Mouse (Mus musculus): ENCODE results near the gene Prune1.

DNA sequence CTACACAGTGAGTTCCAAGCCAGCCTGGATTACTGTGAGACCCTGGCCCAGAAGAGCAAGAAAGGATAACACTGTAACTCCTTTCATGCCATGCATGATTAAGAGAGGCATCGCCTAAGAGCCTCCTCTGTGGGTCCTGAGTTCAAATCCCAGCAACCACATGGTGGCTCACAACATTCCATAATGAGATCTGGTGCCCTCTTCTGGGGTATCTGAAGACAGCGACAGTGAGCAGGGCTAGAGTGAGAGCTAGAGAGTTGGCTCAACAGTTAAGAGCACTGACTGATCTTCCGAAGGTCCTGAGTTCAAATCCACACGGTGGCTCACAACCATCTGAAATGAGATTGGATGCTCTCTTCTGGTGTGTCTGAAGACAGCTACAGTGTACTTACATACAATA lies 7.4 kb downstream of the Prune1 start:
- TF ChIP-seq TCF12 (IDR thresholded peaks at IDR 0.05; ENCODE audit: low read depth, low read length), result no peak
- no peak; a peak in 1 of 4 replicates for TF ChIP-seq CTCF (conservative IDR thresholded peaks at IDR 0.05 in 1 of 2, IDR thresholded peaks at IDR 0.05 in 1 of 2; ENCODE audit: low read depth in 2 of 2, low read length in 2 of 2)
- no peak for TF ChIP-seq E2F4 (IDR thresholded peaks at IDR 0.05; ENCODE audit: insufficient replicate concordance, low read depth, low read length)
- TF ChIP-seq ZNF384 (IDR thresholded peaks at IDR 0.05; ENCODE audit: low read depth, low read length), result no peak
- no peak for TF ChIP-seq MAZ (IDR thresholded peaks at IDR 0.05; ENCODE audit: low read depth, low read length)
- TF ChIP-seq MAX (IDR thresholded peaks at IDR 0.05; ENCODE audit: low read length), result no peak
- no peak for TF ChIP-seq CHD1 (IDR thresholded peaks at IDR 0.05; ENCODE audit: low read depth, low read length)
- no peak for TF ChIP-seq USF1 (IDR thresholded peaks at IDR 0.05; ENCODE audit: low read depth, low read length)
- no peak for TF ChIP-seq TBP (conservative IDR thresholded peaks at IDR 0.05; ENCODE audit: low read depth, low read length)
- TF ChIP-seq BHLHE40 (IDR thresholded peaks at IDR 0.05; ENCODE audit: low read depth, low read length), result no peak
- TF ChIP-seq CHD2 (IDR thresholded peaks at IDR 0.05; ENCODE audit: low read length), result no peak
- TF ChIP-seq NRF1 (IDR thresholded peaks at IDR 0.05; ENCODE audit: low read depth, low read length), result no peak
- no peak for TF ChIP-seq POLR2A (IDR thresholded peaks at IDR 0.05; ENCODE audit: low read depth, low read length)
- TF ChIP-seq ZC3H11A (IDR thresholded peaks at IDR 0.05; ENCODE audit: low read depth, low read length), result no peak
